Mouse (Mus musculus) layer of hippocampus, adult 2 months (tissue): ENCODE data around the gene Gcnt4. TPM values are rescaled to one million over a fixed set of nuclear protein-coding genes. Genes with fewer than 3 reads are reported as not detected.

ENCODE experiments used
- DNase-seq, 2 experiments: peaks; one replicate each; pipeline ENCODE4 v3.0.0; 2022; ENCODE audit warnings: low spot score in 2 of 2
- H3K27ac ChIP-seq: fragments of 200-600 bp; 2 replicates; pipeline ENCODE4 v1.8.1; 2022
- H3K4me3 ChIP-seq: fragments of 200-600 bp; 2 replicates; pipeline ENCODE4 v1.8.1; 2022; ENCODE audit warnings: mild to moderate bottlenecking
- CTCF ChIP-seq: fragments of 200-600 bp; conservative IDR thresholded peaks from 2 replicates; pipeline ENCODE4 v1.8.1; 2022; ENCODE audit warnings: antibody characterized with exemption, mild to moderate bottlenecking, moderate library complexity
- total RNA-seq, 2 experiments: library from RNA; stranded (reverse); gene quantifications; 2 replicates each; pipeline ENCODE4 v1.2.3; 2021

Gcnt4 gene
- total RNA-seq, 2 experiments from 2014 or later, result 1.8 to 2.1 TPM

DNA sequence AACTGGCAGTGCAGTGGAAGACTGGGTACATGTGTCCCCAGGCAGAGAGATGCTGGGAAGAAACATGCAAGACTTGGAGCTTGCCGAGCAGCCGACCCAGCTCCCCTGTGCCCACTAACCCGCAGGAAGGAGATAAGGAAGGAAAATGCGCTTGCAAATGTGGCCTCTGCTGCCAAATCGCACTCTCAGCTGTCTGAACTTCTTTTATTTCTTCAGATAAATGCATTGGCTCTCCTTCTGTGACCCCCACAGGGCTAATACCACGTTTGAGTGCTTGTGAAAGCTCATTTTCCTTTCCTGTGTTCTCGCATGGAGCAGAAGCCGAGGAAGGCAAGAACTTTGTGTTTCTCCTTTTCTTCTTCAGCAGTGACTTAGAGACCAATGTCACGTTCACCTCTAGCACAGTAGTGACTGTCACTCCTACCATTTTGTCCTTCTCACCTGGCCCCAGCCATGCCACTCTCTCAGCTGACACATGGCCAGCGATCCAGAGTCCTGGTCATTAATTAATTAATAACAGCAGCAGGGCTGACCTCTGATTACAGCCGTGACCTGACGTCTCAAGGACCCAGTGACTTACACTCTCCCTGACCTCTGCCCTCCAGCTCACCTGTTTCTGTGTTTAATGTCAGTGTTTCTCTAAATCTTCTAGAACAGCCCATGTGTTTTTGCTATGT lies 61.2 kb downstream of the Gcnt4 start:
- H3K27ac ChIP-seq, result no peak overlapping the region
- no peak for DNase-seq
- H3K4me3 ChIP-seq, result no peak overlapping the region
- no peak for TF ChIP-seq CTCF

DNA sequence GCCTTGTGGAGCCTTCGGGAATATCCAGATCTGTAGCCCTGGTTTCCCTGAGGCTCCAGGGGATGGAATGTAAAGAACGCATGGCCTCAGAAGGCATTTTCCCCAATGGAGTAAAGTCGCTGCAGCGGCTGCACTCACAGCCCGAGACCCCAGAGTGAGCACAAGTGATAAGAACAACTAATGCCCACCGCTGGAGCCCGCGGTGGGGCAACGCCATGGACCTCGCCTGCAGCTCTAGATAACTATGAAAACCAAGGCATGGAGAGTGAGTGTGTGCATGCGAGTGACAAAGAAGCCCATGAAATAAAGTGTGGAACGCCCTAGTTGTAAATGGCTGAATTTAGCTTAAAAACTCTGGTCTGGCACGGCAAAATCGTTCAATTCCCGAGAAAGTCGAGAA lies 64.6 kb downstream of the Gcnt4 start:
- Histone ChIP-seq H3K4me3 (no peak overlapping the region), H3K27ac (no peak overlapping the region)
- no peak for DNase-seq
- no peak for TF ChIP-seq CTCF

GRCm38 (mm10) chr13:96990045-96990444 lies 65.6 kb downstream of the Gcnt4 start:
- no peak overlapping the region for H3K4me3 ChIP-seq
- no peak overlapping the region for H3K27ac ChIP-seq
- no peak for TF ChIP-seq CTCF
- DNase-seq, result no peak

- TF ChIP-seq CTCF, result no peak
These were observed 66.2 kb downstream of the Gcnt4 start for GRCm38 (mm10) chr13:96990561-96991265.

DNA sequence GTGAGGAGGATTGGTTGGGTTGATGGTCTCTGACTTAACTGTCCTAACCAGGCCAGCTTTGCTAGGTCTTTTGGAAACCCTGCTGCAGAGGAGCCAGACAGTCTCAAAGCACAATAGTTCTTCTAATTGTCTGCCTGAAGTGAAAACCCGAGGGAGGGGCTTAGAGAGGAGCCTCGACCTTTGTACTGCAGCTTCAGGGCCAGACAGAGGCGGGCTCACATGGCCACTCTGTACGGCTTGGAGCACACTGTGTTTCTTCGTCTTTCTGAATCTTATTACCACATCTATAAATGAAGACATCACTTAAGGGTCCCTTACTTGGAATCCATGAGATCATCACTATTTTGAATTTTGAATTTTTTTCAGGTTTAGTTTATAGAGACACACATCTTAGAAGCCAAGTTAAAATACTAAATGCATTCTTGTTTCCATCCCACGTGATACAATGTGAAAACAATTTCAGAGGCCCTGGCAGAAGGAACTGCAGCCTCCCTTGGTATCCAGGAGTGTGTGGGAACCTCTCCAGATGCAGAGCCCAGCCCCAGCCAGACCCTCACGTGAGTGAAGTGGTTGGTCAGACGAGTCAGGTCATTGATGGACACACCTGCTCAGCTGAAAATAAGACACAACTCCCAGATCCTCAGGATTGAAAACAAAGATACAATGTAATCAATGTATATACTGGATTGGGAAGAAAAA lies 69.0 kb downstream of the Gcnt4 start:
- Histone ChIP-seq H3K27ac (no peak overlapping the region), H3K4me3 (no peak overlapping the region)
- DNase-seq, result no peak
- TF ChIP-seq CTCF, result no peak

More at GRCm38 (mm10) chr13:96990561-96991265, 66.2 kb downstream of the Gcnt4 start:
- Histone ChIP-seq H3K4me3 (no peak overlapping the region), H3K27ac (no peak overlapping the region)
- no peak for DNase-seq

- no peak for DNase-seq
- TF ChIP-seq CTCF, result no peak
- no peak overlapping the region for H3K4me3 ChIP-seq
These were observed 70.8 kb downstream of the Gcnt4 start for GRCm38 (mm10) chr13:96995243-96995642.

DNA sequence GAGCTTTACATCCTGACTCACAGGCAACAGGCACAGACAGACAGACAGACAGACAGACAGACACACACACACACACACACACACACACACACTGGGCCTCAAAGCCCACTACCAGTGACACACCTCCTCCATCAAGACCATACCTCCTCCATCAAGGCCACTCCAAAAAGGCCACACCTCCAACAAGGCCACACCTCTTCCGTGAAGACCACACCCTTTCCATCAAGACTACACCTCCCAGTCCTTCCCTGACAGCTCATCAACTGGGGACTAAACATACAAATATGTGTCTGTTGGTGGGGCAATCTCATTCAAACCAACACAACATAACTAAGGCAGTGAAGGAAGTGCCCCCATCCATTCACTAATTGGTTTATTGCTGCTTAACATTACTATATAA lies 72.6 kb downstream of the Gcnt4 start:
- no peak for TF ChIP-seq CTCF
- no peak overlapping the region for H3K4me3 ChIP-seq
- H3K27ac ChIP-seq, result no peak overlapping the region
- no peak for DNase-seq

More at GRCm38 (mm10) chr13:96995243-96995642, 70.8 kb downstream of the Gcnt4 start:
- H3K27ac ChIP-seq, result no peak overlapping the region

Other genes starting within 250 kb of the Gcnt4 start
- gene Ankrd31, start 176.4 kb upstream of the Gcnt4 start, total RNA-seq, result under 1 TPM; 0.46 to 0.47 TPM
- not detected for gene 1700029F12Rik, start 109.7 kb downstream of the Gcnt4 start, total RNA-seq
- 10 to 100 TPM; 39.6 TPM for gene Fam169a, start 142.6 kb downstream of the Gcnt4 start, total RNA-seq
- gene Gm6169, start 174.5 kb downstream of the Gcnt4 start, total RNA-seq, result not detected
- gene Gfm2, start 213.2 kb downstream of the Gcnt4 start, total RNA-seq, result 10 to 100 TPM; 30.0 to 31.2 TPM
- 10 to 100 TPM; 51.3 to 52.3 TPM for gene Nsa2, start 213.2 kb downstream of the Gcnt4 start, total RNA-seq